Mouse (Mus musculus) spleen, adult 2 months (tissue): ENCODE results near the gene Snrnp25.

ENCODE experiments used
- CTCF ChIP-seq: fragments of 200-500 bp; IDR thresholded peaks from 2 replicates; pipeline ENCODE4 v1.5.1; 2011; ENCODE audit warnings: mild to moderate bottlenecking, inconsistent platforms; ENCODE audit not compliant: insufficient read depth, insufficient read length, insufficient replicate concordance; ENCODE audit errors: extremely low read depth
- POLR2A ChIP-seq: fragments of 200-500 bp; IDR thresholded peaks from 2 replicates; pipeline ENCODE4 v1.6.1; 2011; ENCODE audit warnings: low read depth, low read length, inconsistent platforms

DNA sequence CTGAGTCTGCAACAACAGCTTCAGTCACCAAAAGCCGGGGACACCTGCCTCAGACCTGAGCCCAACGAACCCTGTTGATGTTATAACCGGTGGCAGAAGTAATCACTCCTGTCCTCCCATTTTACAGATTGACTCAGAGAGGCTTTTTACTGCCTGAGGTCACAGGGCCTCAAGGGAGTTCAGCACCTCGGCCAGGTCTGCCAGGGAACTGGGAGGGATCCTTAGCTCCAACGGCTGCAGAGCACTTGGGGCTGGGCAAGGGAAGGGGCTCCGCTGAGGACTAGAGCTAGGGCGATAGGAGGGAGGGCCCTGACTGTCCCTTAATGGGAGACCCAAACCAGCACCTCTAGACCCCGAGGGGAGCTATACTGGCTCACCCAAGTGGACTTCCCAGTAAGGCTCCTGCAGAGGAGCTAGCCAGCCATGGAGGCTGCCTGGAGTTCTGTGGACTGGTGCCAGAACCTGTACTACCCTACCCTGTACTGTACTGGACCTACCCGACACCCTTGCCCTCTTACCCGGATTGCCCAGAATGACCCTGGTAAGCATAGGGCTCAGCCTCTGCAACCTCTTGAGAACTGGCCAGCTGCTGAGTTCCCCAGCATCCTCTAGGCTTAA, 15.5 kb downstream of the Snrnp25 start:
- no peak for TF ChIP-seq CTCF
- TF ChIP-seq POLR2A = no peak
